Mouse (Mus musculus): ENCODE measurements around the gene Ccdc120. TPM values are rescaled to one million over a fixed set of nuclear protein-coding genes. Genes with fewer than 3 reads are reported as not detected.

Gene Ccdc120
- total RNA-seq (2021) = 10 to 100 TPM; 26.7 to 29.7 TPM
- long read RNA-seq, experiment 1, partial matches to known transcripts = 4 of 18 reads
- long read RNA-seq, experiment 1, other reads (novel, unspliced or antisense) = 13 of 18 reads
- long read RNA-seq, experiment 2, partial matches to known transcripts = 1 of 7 reads
- long read RNA-seq, experiment 2, other reads (novel, unspliced or antisense) = 4 of 7 reads

DNA sequence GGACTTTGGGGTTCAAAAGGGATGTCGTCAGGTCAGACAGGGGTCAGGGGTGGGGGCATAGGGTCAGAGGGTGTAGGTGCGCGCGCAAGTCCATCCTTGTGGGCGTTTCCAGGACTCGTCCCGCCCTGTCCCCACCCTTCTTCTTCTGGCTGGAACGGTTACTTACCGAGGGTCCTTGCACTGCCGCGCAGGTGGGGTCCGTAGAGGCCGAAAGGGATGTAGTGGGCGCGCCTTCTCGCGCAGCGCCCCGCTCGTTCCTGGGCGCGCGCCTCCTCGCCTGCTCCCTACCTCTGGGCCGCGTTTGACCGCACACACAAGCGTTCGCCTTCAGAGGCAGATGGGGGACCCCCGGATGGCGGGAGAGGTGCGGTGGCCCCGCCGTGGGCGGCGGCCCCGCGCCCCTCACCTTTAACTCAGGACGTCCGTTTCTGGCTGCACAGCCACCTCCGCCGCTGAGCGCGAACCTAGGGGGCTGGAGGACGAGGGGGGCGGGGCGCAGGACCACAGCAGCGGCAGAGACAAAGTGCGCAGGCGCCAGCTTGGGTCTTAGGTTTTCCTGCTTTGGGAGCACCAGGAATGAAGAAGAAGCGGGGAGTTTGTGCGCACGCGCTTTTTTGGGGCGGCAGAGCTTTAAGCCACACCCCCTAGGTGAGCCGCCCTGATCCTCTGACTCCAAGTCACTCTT lies at the start of gene Ccdc120:
Gene Ccdc120 (minus strand): TSS at position 474 of the 685 bp plus-strand sequence.
- peak; percentile 68 to 70 for DNase-seq (ENCODE audit: low spot score in 2 of 2)

DNA sequence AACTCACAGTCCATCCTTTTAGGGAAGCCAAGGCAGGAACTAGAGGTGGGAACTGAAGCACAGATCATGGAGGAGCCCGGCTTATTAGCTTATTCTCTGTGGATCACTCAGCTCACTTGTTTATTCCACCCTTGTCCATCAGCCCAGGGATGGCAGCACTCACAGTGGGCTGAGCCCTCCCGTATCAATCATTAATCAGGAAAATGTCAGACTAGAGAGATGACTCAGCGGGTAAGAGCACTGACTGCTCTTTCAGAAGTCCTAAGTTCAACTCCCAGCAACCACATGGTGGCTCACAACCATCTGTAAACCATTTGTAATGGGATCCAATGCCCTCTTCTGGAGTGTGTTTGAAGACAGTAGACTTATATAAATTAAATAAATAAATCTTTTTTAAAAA lies 46.6 kb upstream of the Ccdc120 start:
- no peak for DNase-seq (ENCODE audit: low spot score in 2 of 2)

DNA sequence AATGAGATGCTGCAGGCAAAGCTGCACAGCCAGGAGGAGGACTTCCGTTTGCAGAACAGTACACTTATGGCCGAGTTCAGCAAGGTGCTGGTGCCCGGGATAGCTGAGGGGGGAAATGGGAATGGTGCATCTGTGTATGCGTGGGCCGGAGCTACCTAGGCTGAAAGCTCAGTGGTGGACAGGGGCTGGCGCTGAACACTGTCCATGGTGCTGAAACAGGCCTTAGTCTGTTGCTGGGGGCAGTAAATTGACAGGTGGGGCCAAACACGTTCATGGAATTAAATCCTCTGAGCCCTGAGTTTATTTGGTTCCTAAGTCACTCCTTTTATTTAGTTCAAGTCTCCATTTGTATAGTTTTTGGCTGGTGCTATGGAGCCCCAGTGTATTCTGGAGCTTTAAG lies 44.3 kb upstream of the Ccdc120 start:
- no peak for DNase-seq (ENCODE audit: low spot score in 2 of 2)

DNA sequence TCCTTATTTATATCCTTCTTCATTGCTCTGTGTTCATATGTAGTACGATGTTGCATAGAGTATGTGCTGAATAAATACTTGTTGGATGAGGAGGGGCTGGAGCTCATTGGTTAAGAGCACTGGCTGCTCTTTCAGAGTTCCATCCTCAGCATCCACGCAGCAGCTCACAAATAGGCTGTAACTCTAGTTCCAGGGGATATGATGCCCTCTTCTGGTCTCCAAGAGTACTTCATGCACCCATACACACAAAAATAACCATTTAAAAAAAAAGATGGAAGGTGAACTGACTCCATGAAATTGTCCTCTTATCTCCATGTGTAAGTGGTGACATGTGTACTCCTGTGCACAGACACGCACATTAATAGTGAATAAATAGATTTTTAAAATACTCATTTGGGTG lies 42.7 kb upstream of the Ccdc120 start:
- DNase-seq (ENCODE audit: low spot score in 2 of 2) = no peak

DNA sequence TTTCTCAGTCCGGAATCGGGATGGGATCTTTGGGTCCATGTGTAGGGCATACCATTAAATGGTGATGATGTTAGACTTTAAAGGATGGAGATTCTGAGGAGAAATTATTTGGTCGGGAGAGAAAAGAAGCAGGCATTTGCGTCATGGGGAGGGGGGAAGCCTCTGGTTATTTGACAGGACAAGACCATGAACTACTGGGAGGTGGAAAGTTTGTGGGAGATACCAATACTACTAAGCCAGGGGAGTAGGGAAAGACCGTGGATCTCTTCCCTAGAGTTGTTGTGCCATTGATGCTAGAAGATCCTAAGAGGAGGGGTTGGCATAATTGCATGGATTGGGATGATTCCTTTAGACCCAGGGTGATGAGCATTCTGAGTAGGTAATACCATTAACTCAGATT lies 39.6 kb upstream of the Ccdc120 start:
- DNase-seq (ENCODE audit: low spot score in 2 of 2) = no peak

DNA sequence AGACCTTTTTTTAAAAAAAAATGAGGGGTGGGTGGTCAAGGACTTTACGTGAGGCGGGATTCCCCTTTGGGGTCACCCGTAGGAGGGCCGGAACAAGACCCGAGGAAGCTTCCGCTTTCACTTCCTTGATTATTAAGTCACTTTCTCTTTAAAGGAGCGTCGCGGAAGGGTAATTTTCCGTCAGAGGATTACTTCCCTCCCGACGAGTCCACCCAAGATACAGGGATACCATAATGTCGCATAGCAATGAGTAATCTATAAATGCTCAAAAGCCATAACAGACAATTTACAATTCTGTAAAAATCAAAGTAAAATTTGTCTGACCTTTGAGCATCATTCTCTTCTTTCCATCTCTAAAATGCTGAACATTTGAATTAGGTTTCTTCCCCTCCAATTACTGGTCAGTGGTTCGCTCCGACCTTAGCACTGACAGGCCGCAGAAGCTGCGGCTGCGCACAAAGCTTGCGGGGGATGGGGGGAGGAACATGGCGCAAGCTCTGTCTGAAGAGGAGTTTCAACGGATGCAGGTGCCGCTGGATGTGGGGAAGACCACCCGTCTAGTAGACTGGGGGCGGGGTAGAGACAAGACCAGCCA lies 38.9 kb upstream of the Ccdc120 start, which contains the start of gene Gripap1:
Gene Gripap1 (plus strand): TSS at position 224 of the 595 bp plus-strand sequence.
- peak; percentile 67 to 72 for DNase-seq (ENCODE audit: low spot score in 2 of 2)

DNA sequence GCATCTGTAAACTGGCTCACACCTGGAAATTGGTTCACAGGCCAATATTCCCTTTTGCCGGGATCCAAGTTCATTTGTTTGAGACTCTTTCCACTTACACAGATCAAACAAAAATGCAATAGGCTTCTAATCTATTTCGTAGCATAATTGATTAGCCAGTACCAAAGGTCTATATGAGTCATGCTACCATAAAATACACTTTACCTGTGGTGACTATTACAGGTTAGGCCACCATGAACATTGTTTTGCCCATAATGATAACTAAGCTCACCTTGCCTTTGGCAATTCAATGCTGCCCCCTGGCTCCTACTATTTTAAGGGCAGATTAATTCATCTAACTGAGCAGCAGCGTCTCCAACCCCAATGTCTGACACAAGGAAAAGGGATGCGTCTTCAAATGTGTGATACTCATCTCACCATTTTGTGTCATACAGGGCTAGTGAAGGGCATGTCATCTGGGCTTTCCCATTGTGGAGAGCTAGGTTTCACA lies 31.9 kb upstream of the Ccdc120 start:
- DNase-seq (ENCODE audit: low spot score in 2 of 2) = no peak

DNA sequence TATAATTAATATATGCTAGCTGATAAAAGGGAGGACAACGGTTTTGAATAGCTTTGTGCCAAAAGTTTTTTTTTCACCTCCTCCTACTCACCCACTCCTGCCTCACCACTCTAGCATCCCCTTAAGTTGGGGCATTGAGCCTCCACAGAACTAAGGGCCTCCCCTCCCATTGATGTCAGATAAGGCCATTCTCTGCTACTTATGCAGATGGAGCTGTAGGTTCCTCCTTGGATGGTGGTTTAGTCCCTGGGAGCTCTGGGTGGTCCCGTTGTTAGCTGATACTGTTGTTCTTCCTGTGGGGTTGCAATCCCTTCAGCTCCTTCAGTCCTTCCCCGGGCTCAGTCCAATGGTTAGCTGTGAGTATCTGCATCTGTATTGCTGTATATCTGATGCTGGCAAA lies 28.6 kb upstream of the Ccdc120 start:
- DNase-seq (ENCODE audit: low spot score in 2 of 2) = no peak

DNA sequence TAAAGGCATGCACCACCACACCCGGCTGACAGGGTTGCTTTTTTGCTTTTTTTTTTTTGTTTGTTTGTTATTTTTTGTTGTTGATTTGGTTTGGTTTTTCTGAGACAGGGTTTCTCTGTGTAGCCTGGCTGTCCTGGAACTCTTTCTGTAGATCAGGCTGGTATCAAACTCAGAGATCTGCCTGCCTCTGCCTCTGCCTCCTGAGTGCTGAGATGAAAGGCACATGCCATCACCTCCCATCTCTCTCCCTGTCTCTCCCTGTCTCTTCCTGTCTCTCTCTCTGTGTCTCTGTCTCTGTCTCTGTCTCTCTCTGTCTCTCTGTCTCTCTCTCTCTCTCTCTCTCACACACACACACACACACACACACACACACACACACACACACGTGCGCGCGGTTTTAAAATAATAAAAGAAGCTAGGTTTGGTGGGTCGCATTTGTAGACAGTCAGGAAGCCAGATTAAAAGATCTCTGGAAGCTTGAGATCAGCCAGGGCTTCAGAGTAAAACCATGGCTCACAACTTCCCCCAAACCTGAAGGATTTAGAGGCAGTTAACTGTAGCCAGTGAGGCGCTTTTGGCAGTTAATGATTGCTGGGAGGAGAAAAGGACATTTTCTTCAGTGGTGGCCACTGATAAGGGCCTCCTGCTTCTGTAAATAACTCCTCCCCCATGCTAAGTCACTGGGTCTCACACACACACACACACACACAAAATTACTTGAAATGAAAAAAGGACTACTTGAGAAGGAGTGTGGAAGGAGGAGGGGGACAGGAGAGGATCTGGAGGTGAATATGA lies 27.9 kb upstream of the Ccdc120 start:
- no peak for DNase-seq (ENCODE audit: low spot score in 2 of 2)

DNA sequence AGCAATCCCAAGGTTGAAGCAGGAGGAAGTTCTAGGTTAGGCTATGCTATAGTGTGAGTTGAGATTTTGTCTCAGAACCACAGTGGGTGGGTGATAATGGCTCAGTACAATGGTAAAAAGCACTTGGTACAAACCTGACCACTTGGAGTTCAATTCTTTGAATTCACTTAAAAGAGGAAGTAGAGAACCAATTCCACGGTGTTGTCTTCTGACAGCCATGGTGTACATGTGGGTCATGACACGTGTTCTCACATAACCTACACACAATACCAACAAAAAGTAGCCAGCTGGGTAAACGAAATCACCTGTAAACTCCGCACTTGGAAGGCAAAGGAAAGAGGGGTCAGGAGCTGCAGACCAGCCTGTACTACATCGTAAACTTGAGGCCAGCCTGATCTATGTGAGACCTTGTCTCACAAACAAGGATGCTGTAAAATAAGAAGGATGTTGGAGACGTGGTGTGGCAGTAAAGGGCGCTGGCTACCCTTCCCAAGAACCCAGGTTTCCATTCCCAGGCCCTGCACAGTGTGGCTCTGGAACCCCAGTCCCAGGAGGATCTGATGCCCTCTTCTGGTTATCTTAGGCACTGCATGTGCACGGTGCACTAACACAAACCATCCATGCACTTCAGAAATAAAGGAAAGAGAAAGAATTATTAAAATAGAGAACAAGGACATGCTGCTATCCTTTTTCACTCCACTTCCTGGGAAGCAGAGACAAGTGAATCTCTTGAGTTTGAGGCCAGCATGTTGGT lies 25.8 kb upstream of the Ccdc120 start:
- peak; percentile 48 to 61 for DNase-seq (ENCODE audit: low spot score in 2 of 2)

DNA sequence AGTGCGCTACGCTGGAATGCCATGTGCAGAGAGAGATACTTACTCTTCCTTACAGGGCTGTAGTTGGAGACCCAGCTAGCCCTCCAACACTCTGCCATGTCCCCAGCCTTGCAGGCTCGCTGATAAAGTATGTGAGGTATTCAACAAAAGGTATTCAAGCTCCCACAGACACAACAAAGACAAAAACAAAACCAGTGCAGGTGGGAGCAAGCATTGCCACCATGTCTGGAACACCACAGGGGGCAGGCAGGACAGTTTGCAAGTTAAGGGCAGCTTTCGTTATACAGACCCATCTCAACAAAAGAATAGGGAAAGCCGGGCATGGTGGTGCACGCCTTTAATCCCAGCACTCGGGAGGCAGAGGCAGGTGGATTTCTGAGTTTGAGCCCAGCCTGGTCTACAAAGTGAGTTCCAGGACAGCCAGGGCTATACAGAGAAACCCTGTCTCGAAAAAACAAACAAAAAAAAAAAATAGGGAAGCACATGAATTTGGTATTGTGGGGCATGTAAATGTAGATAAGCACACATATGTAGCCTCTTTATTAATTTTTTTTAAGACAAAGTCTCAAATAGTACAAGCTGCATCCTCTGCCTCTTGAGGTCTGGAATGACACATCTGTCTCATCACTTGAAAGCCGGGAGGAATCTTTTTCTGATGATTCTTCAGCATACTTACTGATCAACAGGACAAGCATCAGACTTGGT lies 24.9 kb upstream of the Ccdc120 start:
- DNase-seq (ENCODE audit: low spot score in 2 of 2) = no peak

DNA sequence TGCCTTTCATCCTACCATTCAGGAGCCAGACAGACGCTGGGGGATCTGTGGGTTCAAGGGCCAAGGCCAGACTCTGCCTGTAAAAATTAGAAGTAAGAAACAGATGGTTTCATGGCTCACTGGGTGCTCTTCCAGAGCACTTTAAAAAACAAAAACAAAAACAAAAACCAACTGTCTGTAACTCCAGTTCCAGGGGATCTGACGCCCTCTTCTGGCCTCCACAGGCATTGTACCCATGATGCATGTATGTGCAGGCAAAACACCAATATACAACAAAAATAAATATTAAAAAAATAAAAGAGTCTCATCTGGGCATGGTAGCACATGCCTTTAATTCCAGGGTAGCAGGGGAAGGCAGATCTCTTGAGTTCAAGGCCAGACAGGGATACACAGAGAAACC lies 22.1 kb upstream of the Ccdc120 start:
- DNase-seq (ENCODE audit: low spot score in 2 of 2) = no peak

DNA sequence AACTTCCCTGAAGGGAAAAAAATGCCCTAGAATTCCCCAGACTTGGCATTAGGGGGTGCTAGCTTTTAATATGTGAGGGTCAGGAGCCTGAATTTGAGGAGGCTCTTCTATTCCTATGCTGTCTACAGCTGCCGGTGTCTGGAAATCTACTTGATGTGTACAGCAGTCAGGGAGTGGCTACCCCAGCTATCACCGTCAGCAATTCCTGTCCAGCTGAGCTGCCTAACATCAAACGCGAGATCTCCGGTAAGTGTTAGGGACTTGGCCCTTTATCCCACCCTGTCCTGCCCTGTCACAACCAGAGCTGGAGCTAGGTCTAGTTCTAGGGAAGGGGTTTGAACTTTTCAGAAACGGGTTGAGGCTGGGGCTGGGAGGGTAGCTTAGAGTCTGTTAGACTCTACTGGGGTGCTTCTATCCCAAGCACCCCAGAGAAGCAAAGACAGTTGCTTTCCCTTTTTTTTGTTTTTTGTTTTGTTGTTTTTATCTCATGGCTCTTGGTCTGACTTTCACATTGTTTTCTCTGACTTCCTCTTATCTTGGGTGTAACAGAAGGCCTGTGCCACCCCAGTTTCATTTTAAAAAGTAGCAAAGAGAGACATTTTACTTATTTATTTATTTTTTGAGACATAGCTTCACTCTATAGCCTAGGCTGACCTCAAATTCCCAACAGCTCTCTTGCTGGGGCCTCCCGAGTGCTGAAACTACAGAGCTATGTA lies 18.8 kb upstream of the Ccdc120 start:
- no peak for DNase-seq (ENCODE audit: low spot score in 2 of 2)

DNA sequence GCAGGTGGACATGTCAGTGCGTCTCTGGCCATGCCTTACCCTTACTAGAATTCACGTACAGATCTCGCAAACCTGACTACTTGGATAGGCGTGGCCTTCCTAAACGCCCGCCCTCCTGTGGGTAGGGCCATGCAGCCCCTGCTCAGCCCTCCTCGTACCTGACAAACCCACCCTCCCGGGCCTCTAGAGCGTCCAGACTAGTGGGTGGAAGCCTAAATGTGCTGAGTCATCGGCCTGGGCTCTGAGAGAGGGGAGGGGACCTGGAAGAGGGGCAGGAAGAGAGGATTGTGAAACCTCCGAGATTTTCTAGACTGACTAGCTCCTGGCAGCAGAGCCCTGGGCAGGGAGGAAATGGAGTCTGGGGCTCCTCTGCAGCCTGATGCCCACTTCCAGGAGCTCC lies 15.1 kb upstream of the Ccdc120 start:
- DNase-seq (ENCODE audit: low spot score in 2 of 2) = peak; percentile 19

DNA sequence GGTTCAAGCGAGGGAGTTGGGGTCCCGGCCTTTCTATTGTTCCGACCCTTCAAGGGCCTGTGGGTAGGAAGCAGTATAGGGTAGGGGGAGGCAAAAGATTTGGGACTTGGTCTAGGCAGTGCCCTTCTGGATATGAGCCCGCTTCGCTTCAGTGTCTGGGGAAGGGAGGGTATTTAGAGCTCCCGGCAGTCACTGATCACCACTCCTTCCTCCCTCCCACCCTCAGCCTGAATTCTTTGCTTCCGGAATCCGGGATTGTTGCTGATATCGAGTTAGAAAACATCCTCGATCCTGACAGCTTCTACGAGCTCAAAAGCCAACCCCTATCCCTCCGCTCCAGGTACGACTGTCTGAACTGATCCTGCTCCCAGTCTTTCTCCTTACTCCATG lies 14.6 kb upstream of the Ccdc120 start:
- DNase-seq (ENCODE audit: low spot score in 2 of 2) = no peak

DNA sequence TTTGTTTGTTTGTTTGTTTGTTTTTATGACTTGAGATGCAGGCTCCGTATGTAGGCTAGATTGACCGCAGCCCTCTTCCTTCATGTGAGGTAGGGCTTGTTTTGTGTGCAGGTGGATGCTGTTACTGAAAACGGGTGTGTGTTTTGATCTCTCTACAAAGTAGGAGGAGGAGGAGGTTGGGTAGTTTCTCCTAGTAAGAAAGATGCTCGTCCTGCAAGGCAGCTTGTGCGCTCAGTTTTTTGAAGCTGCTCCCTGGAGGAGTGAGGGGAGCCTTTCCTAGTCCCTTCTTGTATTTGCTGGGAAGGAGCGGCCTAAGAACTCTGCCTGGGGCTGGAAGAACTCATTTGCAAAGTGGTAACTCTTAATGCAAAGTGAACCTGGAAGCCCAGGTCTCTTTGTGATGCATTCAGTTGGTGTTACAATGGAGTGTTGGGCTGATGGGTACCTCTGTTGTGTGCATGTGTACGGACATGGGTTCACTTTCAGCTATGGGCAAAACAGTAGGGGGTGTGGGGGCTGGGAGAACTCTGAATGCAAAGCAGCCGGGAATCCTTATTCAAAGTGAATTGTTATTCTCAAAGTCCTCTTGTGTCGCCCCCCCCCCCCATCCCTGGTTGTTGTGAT lies 14.1 kb upstream of the Ccdc120 start:
- no peak for DNase-seq (ENCODE audit: low spot score in 2 of 2)

DNA sequence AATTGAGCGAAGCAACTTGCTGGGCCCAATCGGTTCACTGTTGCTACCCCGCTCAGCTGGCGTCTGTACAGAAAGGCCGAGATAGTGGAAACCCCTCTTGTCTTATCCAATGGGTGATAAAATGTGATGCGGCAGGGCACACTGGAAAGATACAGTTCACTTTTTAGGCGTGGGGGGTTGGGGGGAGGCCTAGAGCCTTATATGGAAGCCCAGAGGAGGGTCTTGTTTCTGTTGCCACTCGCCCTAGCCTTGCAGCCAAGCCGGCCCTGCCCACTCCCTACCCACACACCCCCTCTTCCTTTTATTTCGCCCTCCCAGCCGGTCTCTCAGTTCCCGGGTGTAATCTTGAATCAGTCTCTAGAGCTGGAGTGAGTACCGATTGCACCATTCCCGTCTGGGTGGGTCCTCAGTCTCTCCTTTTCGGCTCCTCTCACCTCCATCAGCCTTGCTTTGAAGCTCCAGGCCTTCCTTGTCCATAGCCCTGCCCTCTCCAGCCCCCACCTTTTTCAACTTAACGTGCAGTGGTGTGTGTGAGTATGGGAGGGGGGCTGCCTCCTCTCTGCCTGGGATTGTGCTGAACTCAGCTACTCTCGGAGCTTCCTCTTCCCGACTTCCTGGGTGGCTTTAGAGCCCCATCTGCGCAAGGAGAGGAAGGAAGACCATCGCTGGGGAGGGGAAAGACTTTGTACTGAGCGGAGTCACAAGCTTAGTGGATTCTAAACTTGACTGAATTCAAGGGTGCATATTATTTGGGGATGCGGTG lies 13.1 kb upstream of the Ccdc120 start:
- DNase-seq (ENCODE audit: low spot score in 2 of 2) = no peak

DNA sequence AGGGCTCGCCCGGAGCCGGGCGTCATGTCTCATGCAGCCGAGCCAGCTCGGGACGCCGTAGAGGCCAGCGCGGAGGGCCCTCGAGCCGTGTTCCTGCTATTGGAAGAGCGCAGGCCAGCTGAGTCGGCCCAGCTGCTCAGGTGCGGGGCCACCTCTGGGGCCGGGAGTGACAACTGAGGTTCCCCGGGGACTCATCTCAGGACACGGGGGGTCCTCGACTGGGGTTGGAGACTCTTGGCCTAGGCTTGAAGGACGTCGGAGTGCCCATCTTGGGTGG lies 12.2 kb upstream of the Ccdc120 start:
- no peak for DNase-seq (ENCODE audit: low spot score in 2 of 2)

All from left cerebral cortex, adult 18-20 months (tissue).